Mouse (Mus musculus): ENCODE measurements around the gene Srgap2.

DNA sequence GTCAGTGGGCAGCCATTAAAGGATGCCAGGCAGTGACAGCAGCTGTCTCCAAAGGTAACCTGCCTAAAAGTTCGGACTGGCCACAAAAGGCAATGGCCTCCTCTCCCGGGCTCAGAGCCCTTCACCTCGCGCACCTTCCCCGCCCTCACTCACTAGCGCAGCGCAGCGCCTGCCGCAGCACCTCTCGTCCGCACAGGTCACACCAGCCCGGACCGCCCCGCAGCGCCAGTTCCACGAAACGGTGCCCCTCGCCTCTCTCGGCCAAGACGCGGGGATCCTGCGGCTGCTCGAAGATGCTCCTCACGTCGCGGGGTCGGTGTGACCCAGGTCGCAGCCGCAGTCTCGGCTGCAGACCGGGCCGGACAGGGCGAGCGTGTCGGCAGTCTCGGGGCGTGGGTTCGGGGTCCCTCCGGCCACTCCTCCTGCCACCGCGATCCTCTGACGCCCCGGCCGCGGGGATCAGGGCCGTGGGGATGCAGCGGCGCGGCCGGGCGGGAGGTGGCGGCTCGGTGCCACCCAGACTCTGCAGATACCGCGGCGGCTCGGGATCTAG lies 282.5 kb downstream of the Srgap2 start:
- TF ChIP-seq EP300 (IDR thresholded peaks at IDR 0.05; ENCODE audit: insufficient read depth, low read depth, low read length) = no peak
- no peak for TF ChIP-seq POLR2A (IDR thresholded peaks at IDR 0.05; ENCODE audit: insufficient read depth, low read length)
- TF ChIP-seq CTCF (IDR thresholded peaks at IDR 0.05; ENCODE audit: low read depth, low read length) = no peak

Measured in ES-Bruce4 (cell line).